Mouse (Mus musculus): Measurements from ENCODE around the gene Twsg1. TPM values are rescaled to one million over a fixed set of nuclear protein-coding genes. Genes with fewer than 3 reads are reported as not detected.
A peak's percentile ranks its signal among the peaks of the same experiment; 100 is the strongest.

Gene Twsg1
- polyA plus RNA-seq, 1 experiment from 2014 or later = 107 TPM

GRCm38 (mm10) chr17:65942394-65942793 is 8.6 kb downstream of the Twsg1 start:
- no peaks in the 10 kb centered on the region for H3K9me3 ChIP-seq (ENCODE audit: control insufficient read depth, low read length)
- H3K36me3 ChIP-seq (ENCODE audit: control insufficient read depth, insufficient read depth, low read length) = peaks cover 2% of the 10 kb centered on the region; the same call in 1 of the 2 replicates
- no peak overlapping the region for H3K9ac ChIP-seq (ENCODE audit: low read length)
- H3K4me2 ChIP-seq (ENCODE audit: low read depth, low read length, severe bottlenecking) = no peak overlapping the region
- no peak overlapping the region for H3K27ac ChIP-seq (ENCODE audit: low read depth, low read length)
- no peaks in the 10 kb centered on the region; the same call in 1 of the 2 replicates for H3K4me1 ChIP-seq (replicated peaks; ENCODE audit: control insufficient read depth, insufficient read depth, low read length)
- ATAC-seq (replicated peaks; ENCODE audit: low FRiP score) (no peak), DNase-seq (ENCODE audit: low spot score) (no peak)
- H3K4me3 ChIP-seq (ENCODE audit: low read depth, low read length) = no peak overlapping the region
- 93% methylated on average over 4 of the region's 4 CpGs for WGBS
- H3K27me3 ChIP-seq (ENCODE audit: control insufficient read depth, insufficient read depth, low read length) = no peaks in the 10 kb centered on the region

- H3K9me3 ChIP-seq (ENCODE audit: control insufficient read depth, low read length) = no peaks in the 10 kb centered on the region
- no peak for DNase-seq (ENCODE audit: low spot score)
- H3K27ac ChIP-seq (ENCODE audit: low read depth, low read length) = no peak overlapping the region
- no peak for ATAC-seq (replicated peaks; ENCODE audit: low FRiP score)
- no peak overlapping the region for H3K9ac ChIP-seq (ENCODE audit: low read length)
- H3K36me3 ChIP-seq (ENCODE audit: control insufficient read depth, insufficient read depth, low read length) = no peaks in the 10 kb centered on the region; the same call in 1 of the 2 replicates
- no peak overlapping the region for H3K4me3 ChIP-seq (ENCODE audit: low read depth, low read length)
- H3K4me1 ChIP-seq (replicated peaks; ENCODE audit: control insufficient read depth, insufficient read depth, low read length) = no peaks in the 10 kb centered on the region; the same call in 1 of the 2 replicates
- no peak overlapping the region for H3K4me2 ChIP-seq (ENCODE audit: low read depth, low read length, severe bottlenecking)
- 93% methylated on average over 6 of the region's 6 CpGs for WGBS
- no peaks in the 10 kb centered on the region for H3K27me3 ChIP-seq (ENCODE audit: control insufficient read depth, insufficient read depth, low read length)
Measured at GRCm38 (mm10) chr17:65941275-65941674, 9.8 kb downstream of the Twsg1 start.

- Histone ChIP-seq H3K9ac (ENCODE audit: low read length) (no peak overlapping the region), H3K4me3 (ENCODE audit: low read depth, low read length) (no peak overlapping the region), H3K27ac (ENCODE audit: low read depth, low read length) (no peak overlapping the region), H3K36me3 (ENCODE audit: control insufficient read depth, insufficient read depth, low read length) (no peaks in the 10 kb centered on the region), H3K27me3 (ENCODE audit: control insufficient read depth, insufficient read depth, low read length) (no peaks in the 10 kb centered on the region), H3K4me1 (replicated peaks; ENCODE audit: control insufficient read depth, insufficient read depth, low read length) (no peaks in the 10 kb centered on the region; the same call in 1 of the 2 replicates), H3K4me2 (ENCODE audit: low read depth, low read length, severe bottlenecking) (no peak overlapping the region), H3K9me3 (ENCODE audit: control insufficient read depth, low read length) (no peaks in the 10 kb centered on the region)
- DNase-seq (ENCODE audit: low spot score) (no peak), ATAC-seq (replicated peaks; ENCODE audit: low FRiP score) (no peak)
- WGBS = 89% methylated on average over 12 of the region's 12 CpGs
Measured at GRCm38 (mm10) chr17:65940221-65940620, 10.8 kb downstream of the Twsg1 start.

GRCm38 (mm10) chr17:65939461-65940192 is 11.4 kb downstream of the Twsg1 start:
- Histone ChIP-seq H3K4me2 (ENCODE audit: low read depth, low read length, severe bottlenecking) (no peak overlapping the region), H3K4me1 (replicated peaks; ENCODE audit: control insufficient read depth, insufficient read depth, low read length) (no peaks in the 10 kb centered on the region; the same call in 1 of the 2 replicates), H3K36me3 (ENCODE audit: control insufficient read depth, insufficient read depth, low read length) (no peaks in the 10 kb centered on the region), H3K4me3 (ENCODE audit: low read depth, low read length) (no peak overlapping the region), H3K27ac (ENCODE audit: low read depth, low read length) (no peak overlapping the region), H3K9ac (ENCODE audit: low read length) (no peak overlapping the region), H3K9me3 (ENCODE audit: control insufficient read depth, low read length) (no peaks in the 10 kb centered on the region), H3K27me3 (ENCODE audit: control insufficient read depth, insufficient read depth, low read length) (no peaks in the 10 kb centered on the region)
- DNase-seq (ENCODE audit: low spot score) (no peak), ATAC-seq (replicated peaks; ENCODE audit: low FRiP score) (no peak)
- WGBS = 87% methylated on average over 14 of the region's 14 CpGs

GRCm38 (mm10) chr17:65937671-65938070 is 13.4 kb downstream of the Twsg1 start:
- no peaks in the 10 kb centered on the region for H3K9me3 ChIP-seq (ENCODE audit: control insufficient read depth, low read length)
- ATAC-seq (replicated peaks; ENCODE audit: low FRiP score) (no peak), DNase-seq (ENCODE audit: low spot score) (no peak)
- no peak overlapping the region for H3K27ac ChIP-seq (ENCODE audit: low read depth, low read length)
- H3K4me1 ChIP-seq (replicated peaks; ENCODE audit: control insufficient read depth, insufficient read depth, low read length) = no peaks in the 10 kb centered on the region
- H3K4me2 ChIP-seq (ENCODE audit: low read depth, low read length, severe bottlenecking) = no peak overlapping the region
- no peaks in the 10 kb centered on the region for H3K27me3 ChIP-seq (ENCODE audit: control insufficient read depth, insufficient read depth, low read length)
- 91% methylated on average over 9 of the region's 9 CpGs for WGBS
- H3K9ac ChIP-seq (ENCODE audit: low read length) = no peak overlapping the region
- no peak overlapping the region for H3K4me3 ChIP-seq (ENCODE audit: low read depth, low read length)
- H3K36me3 ChIP-seq (ENCODE audit: control insufficient read depth, insufficient read depth, low read length) = no peaks in the 10 kb centered on the region

- no peaks in the 10 kb centered on the region for H3K27me3 ChIP-seq (ENCODE audit: control insufficient read depth, insufficient read depth, low read length)
- no peaks in the 10 kb centered on the region; the same call in 1 of the 2 replicates for H3K36me3 ChIP-seq (ENCODE audit: control insufficient read depth, insufficient read depth, low read length)
- DNase-seq (ENCODE audit: low spot score) = no peak
- WGBS = 90% methylated on average over 2 of the region's 2 CpGs
- no peaks in the 10 kb centered on the region; the same call in 1 of the 2 replicates for H3K4me1 ChIP-seq (replicated peaks; ENCODE audit: control insufficient read depth, insufficient read depth, low read length)
- no peak for ATAC-seq (replicated peaks; ENCODE audit: low FRiP score)
- no peaks in the 10 kb centered on the region for H3K9me3 ChIP-seq (ENCODE audit: control insufficient read depth, low read length)
- no peak overlapping the region for H3K27ac ChIP-seq (ENCODE audit: low read depth, low read length)
- H3K4me3 ChIP-seq (ENCODE audit: low read depth, low read length) = no peak overlapping the region
- no peak overlapping the region for H3K9ac ChIP-seq (ENCODE audit: low read length)
- no peak overlapping the region for H3K4me2 ChIP-seq (ENCODE audit: low read depth, low read length, severe bottlenecking)
Measured at GRCm38 (mm10) chr17:65933741-65934140, 17.3 kb downstream of the Twsg1 start.

GRCm38 (mm10) chr17:65931525-65931924 is 19.5 kb downstream of the Twsg1 start:
- H3K4me2 ChIP-seq (ENCODE audit: low read depth, low read length, severe bottlenecking) = no peak overlapping the region
- WGBS = 53% methylated on average over 6 of the region's 6 CpGs
- no peak overlapping the region for H3K9ac ChIP-seq (ENCODE audit: low read length)
- H3K9me3 ChIP-seq (ENCODE audit: control insufficient read depth, low read length) = no peaks in the 10 kb centered on the region
- ATAC-seq (replicated peaks; ENCODE audit: low FRiP score) = 0 out of 2 replicates have a peak, but pooled peaks have one; percentile 36
- H3K27me3 ChIP-seq (ENCODE audit: control insufficient read depth, insufficient read depth, low read length) = no peaks in the 10 kb centered on the region
- no peak overlapping the region for H3K27ac ChIP-seq (ENCODE audit: low read depth, low read length)
- no peak overlapping the region for H3K4me3 ChIP-seq (ENCODE audit: low read depth, low read length)
- no peaks in the 10 kb centered on the region; the same call in 1 of the 2 replicates for H3K36me3 ChIP-seq (ENCODE audit: control insufficient read depth, insufficient read depth, low read length)
- DNase-seq (ENCODE audit: low spot score) = no peak
- H3K4me1 ChIP-seq (replicated peaks; ENCODE audit: control insufficient read depth, insufficient read depth, low read length) = no peaks in the 10 kb centered on the region; the same call in 1 of the 2 replicates

- H3K36me3 ChIP-seq (ENCODE audit: control insufficient read depth, insufficient read depth, low read length) = no peaks in the 10 kb centered on the region; the same call in 1 of the 2 replicates
- DNase-seq (ENCODE audit: low spot score) (no peak), ATAC-seq (replicated peaks; ENCODE audit: low FRiP score) (no peak)
- H3K4me3 ChIP-seq (ENCODE audit: low read depth, low read length) = no peak overlapping the region
- H3K27me3 ChIP-seq (ENCODE audit: control insufficient read depth, insufficient read depth, low read length) = no peaks in the 10 kb centered on the region
- WGBS = 86% methylated on average over 6 of the region's 6 CpGs
- H3K9ac ChIP-seq (ENCODE audit: low read length) = no peak overlapping the region
- no peak overlapping the region for H3K4me2 ChIP-seq (ENCODE audit: low read depth, low read length, severe bottlenecking)
- no peaks in the 10 kb centered on the region; the same call in 1 of the 2 replicates for H3K4me1 ChIP-seq (replicated peaks; ENCODE audit: control insufficient read depth, insufficient read depth, low read length)
- no peak overlapping the region for H3K27ac ChIP-seq (ENCODE audit: low read depth, low read length)
- no peaks in the 10 kb centered on the region for H3K9me3 ChIP-seq (ENCODE audit: control insufficient read depth, low read length)
Measured at GRCm38 (mm10) chr17:65930960-65931359, 20.1 kb downstream of the Twsg1 start.
